Mouse (Mus musculus) liver (tissue): ENCODE data around the gene Zfp82.

Experiments used
- DNase-seq: peaks from one replicate; pipeline ENCODE4 v3.0.0-alpha.2; 2020; ENCODE audit warnings: mixed read lengths

Gene Zfp82

DNA sequence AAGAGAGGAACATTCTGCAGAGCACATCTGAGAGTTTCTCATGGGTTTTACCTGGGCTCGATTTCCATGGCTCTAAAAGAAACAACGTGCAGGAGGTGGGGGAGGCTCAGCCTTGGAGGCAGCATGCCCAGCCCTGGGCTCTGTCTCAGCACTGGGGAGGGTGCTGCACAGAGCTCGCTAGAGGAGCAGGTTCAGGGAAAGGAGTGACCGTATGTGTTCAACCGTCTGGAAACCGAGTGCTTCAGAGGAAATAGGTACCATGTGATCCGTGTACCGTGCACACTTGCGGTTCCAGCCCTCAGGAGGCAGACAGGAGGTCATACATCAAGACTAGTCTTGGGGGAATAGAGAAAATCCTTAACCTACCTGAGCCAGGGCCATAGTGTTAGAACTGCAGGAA, 28.3 kb downstream of the Zfp82 start:
- no peak for DNase-seq

DNA sequence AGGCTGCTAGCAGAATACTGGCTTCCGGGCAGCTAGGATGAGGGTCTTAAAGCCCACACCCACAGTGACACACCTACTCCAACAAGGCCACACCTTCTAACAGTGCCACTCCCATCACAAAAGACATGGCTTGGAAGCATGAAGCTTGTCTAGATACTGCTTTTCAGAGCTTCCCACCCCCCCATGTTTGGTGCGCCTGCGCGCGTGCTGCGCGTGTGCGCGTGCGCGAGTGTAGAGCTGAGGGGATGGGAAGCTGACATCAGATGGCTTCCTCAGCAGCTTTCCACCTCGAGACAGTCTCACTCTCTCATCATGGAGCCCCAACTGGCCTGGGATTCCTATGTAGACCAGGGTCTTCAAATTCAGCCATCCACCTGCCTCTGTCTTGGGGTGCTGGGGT, 38.4 kb downstream of the Zfp82 start:
- DNase-seq: no peak

DNA sequence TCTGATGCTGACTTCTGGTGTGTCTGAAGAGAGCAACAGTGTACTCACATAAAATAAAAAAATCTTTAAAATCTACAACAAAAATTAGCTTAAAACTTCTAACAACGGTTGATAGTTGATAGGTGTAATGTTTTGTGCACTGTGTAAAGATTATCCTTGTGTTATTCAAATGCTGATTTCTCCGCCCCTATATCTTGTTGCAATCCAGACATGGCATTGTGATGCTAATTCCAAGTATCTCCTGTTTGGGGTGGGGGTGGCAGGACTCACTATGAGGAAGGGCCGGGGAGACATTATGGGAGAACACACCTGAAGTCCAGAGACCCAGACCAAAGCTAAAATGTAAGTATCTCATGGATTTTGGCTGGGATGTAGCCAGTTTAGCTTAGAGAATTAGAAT, 41.3 kb downstream of the Zfp82 start:
- no peak for DNase-seq

DNA sequence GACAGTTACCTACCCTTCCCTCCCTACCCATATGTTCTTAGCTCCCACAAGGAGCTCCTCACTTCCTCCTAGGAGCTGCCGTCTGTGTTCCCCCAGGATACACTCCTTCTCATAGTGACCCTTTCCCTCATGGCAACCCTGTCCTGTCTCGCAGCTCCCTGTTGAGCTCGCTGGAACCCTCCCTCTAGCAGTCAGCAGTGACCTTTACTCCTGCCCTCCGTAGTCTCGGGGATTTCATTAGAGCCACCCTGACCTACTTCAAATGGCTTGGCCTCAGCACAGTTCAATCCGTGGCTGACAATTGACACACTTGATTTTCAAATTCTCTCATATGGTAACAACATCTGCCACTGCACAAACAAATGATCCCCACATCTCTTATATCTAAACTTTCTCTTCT, 42.0 kb downstream of the Zfp82 start:
- DNase-seq: no peak

DNA sequence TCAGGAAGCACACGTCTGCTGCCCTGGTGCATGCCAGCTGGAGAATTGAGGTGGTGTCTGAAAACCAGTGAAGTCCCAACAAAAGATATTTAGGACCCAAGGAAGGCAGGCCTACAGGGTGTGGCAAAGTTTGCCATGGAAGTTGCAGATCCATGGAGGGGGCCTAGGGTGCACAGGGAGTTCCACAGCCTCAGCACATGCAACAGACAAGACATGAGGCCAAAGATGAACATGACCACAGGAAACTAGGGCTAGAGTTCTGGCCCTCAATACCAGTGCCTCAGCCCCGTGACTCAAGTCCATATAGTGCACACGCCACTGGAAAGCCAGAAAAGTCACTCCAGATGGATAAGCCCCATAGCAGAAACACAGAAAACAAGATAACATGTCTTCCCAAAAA, 44.1 kb downstream of the Zfp82 start:
- no peak for DNase-seq

DNA sequence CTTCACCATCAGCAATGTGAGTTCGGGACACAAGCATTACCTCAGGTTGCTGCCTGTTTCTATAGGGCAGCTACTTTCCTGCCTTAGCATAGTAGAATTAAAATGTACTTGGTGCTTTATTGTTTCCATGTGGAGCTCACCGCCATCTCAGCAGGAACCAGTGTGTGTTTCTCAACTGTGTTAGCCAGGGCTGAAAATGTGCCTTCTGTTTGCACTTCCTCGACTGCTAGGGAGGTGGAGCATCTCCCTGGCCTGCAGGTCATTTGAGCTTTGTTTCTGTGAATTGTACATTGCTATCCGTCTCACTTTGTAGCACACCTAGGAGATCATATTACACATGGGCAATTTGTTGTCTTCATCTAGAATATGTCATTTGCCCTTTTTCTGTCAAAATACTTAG, 45.4 kb downstream of the Zfp82 start:
- no peak for DNase-seq

DNA sequence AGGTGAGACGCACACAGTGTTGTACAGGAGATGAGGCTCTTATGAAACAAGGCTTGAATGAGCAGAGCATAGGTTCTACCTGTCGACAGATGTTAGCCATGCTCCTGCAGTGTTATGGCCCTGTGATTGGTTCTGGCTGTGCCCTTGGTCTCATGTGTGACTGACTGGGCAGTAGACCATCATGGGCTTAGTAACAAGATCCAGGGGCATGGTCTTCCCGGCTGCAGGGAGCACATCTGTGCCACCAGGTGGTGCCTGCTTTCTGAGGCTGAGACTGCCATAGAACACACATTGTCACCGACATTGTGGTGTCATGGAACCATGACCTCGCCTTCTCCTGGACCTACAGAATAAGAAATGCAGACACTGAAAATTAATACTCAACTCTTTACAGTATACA, 47.3 kb downstream of the Zfp82 start:
- no peak for DNase-seq

DNA sequence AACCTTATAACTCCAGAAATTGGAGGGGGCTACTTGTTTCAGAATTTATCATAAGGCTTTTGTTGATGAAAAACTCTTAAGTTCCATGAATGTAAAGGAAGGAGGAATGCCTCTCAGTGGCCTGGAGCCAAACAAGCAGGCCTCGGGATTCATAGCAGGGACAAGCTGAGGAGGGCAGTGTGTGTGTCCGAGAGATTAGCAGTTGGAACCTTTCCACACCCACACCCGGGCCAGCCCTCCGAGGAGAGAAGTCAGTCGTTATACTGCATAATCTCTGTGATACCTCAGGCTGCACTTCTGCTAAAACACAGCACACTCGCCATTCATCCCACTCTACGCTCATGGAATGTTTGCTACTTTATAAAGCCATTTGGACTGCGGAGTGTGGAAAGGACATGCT, 48.9 kb downstream of the Zfp82 start:
- no peak for DNase-seq

DNA sequence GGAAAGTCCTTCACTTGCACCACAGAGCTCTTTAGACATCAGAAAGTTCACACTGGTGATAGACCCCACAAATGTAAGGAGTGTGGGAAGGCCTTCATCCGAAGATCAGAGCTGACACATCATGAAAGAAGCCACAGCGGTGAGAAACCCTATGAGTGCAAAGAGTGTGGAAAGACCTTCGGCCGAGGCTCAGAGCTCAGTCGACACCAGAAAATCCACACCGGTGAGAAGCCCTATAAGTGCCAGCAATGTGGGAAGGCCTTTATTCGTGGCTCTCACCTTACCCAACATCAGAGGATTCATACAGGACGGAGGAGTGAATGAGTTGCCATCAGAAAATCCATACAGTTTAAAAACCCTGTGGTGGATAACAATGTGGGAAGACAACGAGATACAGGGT, 49.4 kb downstream of the Zfp82 start:
- no peak for DNase-seq

DNA sequence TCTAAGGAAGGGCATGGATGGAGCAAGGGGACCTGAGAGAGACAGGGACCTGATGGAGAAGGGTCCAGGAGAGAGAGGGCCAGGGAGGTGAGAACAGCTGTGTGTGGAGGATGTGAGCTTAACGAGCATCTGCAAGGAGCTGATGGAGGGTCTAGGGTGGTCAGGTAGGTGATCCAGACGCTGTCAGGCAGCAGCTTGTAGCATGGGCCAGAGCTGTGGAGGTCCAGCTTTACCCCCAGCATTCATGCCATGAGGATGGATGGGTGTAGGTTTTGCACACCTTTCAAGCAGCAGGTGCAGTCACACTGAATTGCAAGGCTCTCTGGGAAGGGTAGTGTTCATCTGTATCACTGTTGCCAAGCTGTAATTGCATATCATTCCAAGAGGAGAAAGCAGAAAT, 53.2 kb downstream of the Zfp82 start:
- DNase-seq: no peak

DNA sequence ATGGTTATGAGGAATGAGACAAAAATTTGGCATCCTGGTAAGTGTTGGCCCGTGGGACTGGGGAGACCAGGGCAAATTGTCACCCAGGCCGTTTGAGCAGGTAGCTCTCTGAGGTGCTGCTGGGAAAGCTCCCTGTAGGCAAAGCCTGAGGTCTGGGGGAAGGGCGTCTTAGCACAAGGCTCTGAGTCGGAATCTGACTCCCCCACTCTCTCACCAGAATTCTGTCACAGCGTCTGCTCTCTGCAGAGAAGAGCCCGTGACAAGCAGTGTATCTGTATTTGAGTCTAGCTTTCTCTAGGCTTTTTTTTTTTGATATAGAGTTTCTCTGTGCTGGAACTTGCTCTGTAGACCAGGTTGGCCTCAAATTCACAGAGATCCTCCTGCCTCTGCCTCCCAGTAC, 55.5 kb downstream of the Zfp82 start:
- DNase-seq: no peak

DNA sequence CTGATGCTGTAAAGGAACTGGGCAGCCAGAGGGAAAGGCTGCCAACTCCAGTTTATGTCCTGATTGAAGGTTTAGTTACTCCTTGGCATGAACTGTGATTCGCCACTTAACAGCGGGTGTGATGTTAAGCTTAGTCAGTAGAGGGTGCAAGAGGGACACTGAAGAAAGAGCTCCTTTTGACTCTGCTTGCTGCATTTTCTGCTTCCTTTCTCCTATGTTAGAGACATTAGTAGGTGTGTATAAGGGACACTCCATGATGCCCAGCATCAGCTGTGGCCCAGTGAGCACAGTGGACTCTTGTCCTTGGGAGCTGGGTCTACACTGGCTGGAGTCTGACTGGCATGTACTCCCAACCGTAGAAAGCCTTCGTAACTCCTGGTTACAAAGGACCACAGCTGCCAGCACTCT, 59.7 kb downstream of the Zfp82 start:
- no peak for DNase-seq

DNA sequence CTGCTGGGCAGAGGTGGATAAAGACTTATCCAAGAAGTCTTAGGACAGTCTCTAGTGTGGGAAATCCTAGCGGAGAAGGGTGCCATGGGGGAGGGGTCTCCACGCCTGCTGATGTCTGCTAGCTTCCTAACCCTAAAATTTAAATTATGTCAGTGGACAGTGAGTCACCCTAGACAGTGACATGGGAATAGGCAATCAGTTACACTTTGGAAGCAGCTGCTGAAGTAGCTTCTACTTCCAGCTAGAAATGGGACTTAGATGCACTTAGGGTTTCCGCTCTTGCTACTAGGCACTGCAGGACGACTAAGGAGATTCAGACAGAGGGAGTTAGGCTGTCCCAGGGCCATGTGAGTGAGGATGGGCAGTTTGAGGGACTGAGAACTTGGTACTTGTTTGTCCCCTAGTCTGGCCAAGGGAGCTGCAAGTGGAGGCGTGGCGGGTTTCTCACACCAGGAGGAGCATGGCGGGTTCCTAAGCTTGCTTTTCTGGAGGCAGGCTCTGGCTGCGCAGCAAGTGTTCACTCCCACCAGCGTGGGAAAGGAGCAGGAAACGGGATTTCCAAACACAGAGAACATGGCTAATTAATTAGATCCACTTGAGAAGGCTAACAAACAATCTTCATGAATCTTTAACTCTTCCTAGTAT, 62.0 kb downstream of the Zfp82 start:
- no peak for DNase-seq

DNA sequence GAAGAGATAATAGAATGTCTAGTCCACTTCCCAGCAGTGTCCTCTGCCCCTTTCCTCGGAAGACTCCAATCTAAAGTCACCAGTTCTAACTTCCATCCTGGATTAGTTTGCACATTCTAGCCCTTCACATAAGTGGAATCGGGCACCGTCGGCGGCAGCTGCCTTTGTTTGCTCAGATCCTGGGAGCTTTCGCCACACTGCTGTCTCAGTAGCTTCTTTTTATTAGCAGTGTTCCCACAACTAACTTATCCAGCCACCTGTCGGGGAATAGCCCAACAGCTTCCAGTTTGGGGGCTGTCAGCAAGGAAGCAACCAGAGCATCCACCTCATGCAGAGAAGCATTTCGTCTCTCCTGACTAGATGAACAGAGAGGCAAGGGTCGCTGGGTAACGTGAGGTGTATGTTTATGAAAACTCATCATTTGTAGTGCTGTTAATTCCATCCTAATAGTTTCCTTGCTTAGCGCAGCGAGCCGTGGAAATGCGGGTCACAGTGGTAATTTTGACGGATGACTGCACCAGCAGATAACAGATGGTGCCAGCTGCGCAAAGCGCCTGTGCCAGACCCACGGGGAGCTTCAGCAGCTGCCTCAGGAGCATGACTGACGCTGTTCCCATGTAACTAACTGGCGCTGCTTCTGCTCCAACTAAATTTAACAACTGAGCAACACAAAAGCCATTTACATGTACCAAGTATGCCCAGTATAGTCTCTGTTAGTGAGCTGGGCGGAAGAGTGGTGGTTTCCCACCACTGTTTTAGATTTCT, 63.2 kb downstream of the Zfp82 start:
- DNase-seq: no peak

DNA sequence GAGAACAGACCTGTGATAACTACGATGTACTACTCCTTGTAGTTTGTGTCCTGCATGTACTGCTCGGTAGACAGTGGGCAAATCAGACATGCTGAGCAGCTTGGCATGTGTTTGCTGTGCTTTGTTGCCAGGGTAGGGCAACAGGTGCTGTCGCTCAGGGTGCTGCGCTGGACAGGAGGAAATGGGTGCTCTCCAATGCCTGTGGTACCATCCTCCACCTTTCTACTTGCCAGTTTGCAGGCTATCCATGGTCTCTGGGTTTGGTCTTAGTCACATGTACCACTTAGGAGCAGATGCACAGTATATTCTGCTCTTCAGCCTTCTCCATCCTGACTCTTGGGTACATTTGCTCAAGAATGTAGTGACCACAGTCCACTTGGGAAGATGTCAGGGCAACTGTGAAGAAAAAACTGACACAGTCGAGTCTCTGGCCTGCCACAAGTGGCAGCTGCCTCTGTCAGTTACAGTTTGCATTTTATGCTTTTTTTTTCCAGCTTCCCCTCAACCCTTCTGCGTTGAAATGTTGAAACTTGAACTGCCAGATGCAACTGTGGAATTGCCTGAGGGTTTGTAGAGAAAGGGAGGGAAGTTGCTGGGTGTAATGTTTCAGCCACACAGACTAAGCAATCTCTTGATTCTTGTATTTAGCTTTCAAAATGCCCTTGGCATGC, 64.5 kb downstream of the Zfp82 start:
- no peak for DNase-seq

DNA sequence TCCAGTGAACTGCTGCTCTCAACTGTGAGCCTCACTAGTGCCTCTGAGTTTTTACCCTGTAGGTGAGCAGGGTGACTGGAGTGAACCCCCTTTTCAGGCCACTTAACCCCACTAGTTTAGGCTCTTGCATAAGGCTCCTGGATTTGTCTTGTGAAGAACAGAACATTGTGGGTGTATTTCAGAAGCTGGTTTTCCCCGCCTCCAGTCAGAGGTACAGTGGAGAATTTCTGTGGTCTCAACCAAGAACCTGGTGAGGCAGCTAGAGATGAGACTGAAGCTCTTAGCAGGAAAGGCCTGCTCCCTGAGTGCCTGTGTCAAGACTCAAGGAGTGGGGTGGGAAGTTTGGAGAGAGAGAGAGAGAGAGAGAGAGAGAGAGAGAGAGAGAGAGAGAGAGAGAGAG, 65.1 kb downstream of the Zfp82 start:
- no peak for DNase-seq
